Mouse (Mus musculus): ENCODE measurements at regions not wholly inside any gene's neighbourhood (a gene's known extent, or its start where the extent isn't known, plus 50 kb on each side); places are given as distances from the start of the nearest gene placed in this dataset.
A peak's percentile ranks its signal among the peaks of the same experiment; 100 is the strongest.
"Not testable (repeated sequence)": the region's sequence is repeated elsewhere in the genome, so short reads cannot be mapped to it uniquely, and the experiment has no call there.

DNA sequence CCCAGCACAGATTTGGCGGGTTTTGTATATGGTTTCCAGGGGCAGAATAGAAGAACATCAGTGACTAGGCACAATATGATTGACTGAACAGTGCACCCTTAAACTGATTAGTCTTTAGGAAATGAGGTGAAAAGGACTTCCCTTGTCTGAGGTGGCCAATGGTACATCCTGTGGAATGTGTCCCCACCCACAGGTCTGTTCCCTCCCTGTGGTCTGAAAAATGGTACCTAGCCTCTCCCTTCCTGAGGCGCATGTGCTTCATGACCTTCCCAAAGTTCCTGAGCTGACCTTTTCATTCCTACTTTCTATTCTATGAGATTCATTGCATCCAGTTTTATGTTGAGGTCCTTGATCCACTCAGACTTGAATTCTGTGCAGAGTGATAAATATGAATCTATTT is 76.0 kb downstream of the Zfp97 start:
- not testable (repeated sequence) for ATAC-seq (replicated peaks; ENCODE audit: insufficient number of reproducible peaks, low FRiP score, low TSS enrichment, poor library complexity, severe bottlenecking)

- no peak for ATAC-seq (replicated peaks; ENCODE audit: insufficient number of reproducible peaks, low FRiP score, low TSS enrichment, poor library complexity, severe bottlenecking)
Observed at GRCm38 (mm10) chr17:17229069-17229468, 107.9 kb downstream of the Zfp97 start.

DNA sequence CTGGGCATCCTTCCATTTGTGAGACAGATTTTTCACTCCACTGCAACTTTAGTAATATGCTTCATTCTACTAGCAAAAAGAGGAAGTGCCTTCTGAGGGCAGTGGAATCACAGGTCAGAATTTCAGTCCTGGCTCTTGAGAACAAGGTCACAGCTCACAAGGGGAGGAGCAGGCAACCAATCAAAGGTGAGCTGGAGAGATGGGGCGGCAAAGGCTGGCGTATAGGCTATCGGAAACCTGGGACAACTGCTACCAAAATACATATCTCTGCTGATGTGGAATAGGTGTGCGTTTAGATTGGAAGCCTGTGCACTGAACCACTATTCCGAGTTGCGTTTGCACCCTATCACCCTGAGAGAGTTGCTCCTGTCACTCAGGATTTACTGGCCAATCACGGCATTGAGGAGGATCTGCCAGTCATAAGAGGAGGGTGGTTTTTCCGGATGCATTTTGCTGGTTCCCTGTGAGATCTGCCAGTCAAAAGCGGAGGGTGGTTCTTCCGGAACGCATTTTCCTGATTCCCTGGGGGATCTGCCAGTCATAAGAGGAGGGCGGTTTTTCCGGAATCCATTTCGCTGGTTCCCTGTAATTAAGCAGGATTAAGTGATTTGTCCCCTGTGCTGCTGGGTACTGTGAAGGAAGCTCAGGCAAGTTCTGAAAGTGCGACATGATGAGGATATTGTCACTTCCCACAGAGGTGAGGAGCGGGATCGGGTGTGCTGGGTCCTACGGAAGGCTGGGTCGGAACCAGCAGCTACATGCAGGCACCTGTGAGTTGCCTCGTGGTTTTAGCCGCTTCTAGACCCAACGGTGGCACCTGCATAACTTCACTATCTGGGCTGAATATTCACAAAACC is 113.3 kb downstream of the Zfp97 start:
- ATAC-seq (replicated peaks; ENCODE audit: insufficient number of reproducible peaks, low FRiP score, low TSS enrichment, poor library complexity, severe bottlenecking), result peak; percentile 100

GRCm38 (mm10) chr17:17235186-17235482 is 113.9 kb downstream of the Zfp97 start:
- ATAC-seq (replicated peaks; ENCODE audit: insufficient number of reproducible peaks, low FRiP score, low TSS enrichment, poor library complexity, severe bottlenecking), result not testable (repeated sequence)

Measured in monocyte, adult 5-6 weeks (primary cell).